Mouse (Mus musculus): ENCODE data around the gene Comt. TPM values are rescaled to one million over a fixed set of nuclear protein-coding genes. Genes with fewer than 3 reads are reported as not detected.

Gene Comt
- polyA plus RNA-seq, 1 experiment from 2014 or later, result 53.9 TPM

DNA sequence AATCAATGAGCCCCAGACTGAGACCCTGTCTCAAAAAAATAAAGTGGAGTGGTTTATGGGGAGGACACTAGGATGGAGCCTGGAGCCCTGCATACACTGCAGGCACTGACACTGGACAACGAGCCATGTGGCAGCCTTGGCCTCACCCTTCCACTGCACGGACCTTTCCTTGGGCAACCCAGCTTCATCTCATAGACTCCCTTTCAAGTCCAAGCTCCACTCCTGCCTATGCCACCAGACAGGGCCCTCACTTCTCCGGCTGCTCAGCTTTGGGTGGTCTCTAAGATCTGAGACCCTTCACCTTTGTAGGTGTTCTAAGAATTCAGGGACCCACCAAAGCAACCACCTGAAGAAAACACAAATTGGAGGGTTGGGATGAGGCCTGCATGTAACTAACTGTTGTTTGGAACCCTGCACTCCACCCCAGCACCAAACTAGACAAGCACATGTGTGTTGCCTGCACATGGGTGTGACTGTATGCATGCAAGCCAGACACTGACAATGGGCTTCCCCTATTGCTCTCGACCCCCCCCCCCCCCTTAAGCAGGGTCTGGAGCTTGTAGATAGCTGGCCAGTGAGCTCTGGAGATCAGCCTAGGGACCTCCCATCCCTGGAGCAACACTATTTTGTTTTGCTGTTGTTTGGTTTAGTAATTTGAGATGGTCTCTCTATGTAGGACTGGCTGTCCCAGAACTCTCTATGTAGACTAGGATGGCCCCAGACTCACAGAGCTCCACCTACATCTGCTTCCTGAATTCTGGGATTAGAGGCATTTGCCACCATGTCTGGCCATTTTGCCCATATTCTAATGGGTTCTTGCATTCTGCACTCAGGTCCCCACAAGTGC lies 7.7 kb downstream of the Comt start:
- no peak for ATAC-seq (ENCODE audit: low FRiP score)

DNA sequence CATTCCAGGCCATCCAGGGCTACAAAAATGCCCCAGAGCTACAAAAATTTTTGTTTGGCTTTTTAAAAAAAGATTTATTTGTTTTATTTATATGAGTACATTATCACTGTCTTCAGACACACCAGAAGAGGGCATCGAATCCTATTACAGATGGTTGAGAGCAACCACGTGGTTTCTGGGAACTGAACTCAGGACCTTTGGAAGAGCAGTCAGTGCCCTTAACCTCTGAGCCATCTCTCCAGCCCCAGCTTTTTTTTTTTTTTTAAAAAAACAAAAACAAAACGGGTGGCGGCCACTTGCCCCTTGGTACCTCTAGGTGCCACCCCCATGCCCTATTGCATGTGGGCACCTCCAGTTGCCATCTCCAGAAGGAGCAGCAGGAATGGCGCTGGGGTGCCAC lies 9.2 kb downstream of the Comt start:
- no peak for DNase-seq (ENCODE audit: low spot score)
- WGBS, result 92% methylated on average over 5 of the region's 5 CpGs

More for the DNA sequence above, 7.7 kb downstream of the Comt start:
- Histone ChIP-seq H3K27me3 (ENCODE audit: control insufficient read depth, insufficient read depth, low read length) (no peaks in the 10 kb centered on the region), H3K9me3 (ENCODE audit: control insufficient read depth, low read length) (no peaks in the 10 kb centered on the region), H3K4me1 (replicated peaks; ENCODE audit: control insufficient read depth, insufficient read depth, low read length) (no peaks in the 10 kb centered on the region), H3K36me3 (ENCODE audit: control insufficient read depth, insufficient read depth, low read length) (peaks cover 2% of the 10 kb centered on the region; the same call in 1 of the 2 replicates), H3K27ac (ENCODE audit: low read depth, low read length) (no peak overlapping the region), H3K4me3 (ENCODE audit: low read depth, low read length) (no peak overlapping the region), H3K9ac (ENCODE audit: low read depth, low read length) (no peak overlapping the region), H3K4me2 (replicated peaks; ENCODE audit: low read depth, low read length) (no peak overlapping the region)
- no peak for DNase-seq (ENCODE audit: low spot score)
- WGBS, result 90% methylated on average over 4 of the region's 4 CpGs

DNA sequence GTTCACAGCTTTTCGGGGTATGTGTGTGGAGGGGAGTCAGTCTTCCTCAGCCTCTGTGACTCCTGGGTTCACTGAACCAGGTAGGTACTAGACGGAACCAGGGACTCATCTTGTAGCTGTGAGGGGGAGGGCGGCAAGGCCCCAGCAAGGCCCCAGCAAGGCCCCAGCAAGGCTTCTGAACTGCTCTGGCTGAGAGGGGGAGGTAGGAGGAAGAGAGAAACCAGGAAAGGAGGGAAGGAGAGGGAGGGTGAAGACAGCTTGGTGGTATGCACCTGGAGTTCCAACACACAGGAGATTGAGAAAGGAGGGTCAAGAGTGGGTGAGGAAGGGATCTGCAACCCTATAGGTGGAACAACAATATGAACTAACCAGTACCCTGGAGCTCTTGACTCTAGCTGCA lies 9.8 kb downstream of the Comt start:
- no peaks in the 10 kb centered on the region for H3K9me3 ChIP-seq (ENCODE audit: control insufficient read depth, low read length)
- no peaks in the 10 kb centered on the region; the same call in 1 of the 2 replicates for H3K36me3 ChIP-seq (ENCODE audit: control insufficient read depth, insufficient read depth, low read length)
- ATAC-seq (ENCODE audit: low FRiP score), result no peak
- DNase-seq (ENCODE audit: low spot score), result no peak
- H3K27ac ChIP-seq (ENCODE audit: low read depth, low read length), result no peak overlapping the region
- no peak overlapping the region for H3K4me2 ChIP-seq (replicated peaks; ENCODE audit: low read depth, low read length)
- H3K4me3 ChIP-seq (ENCODE audit: low read depth, low read length), result no peak overlapping the region
- H3K4me1 ChIP-seq (replicated peaks; ENCODE audit: control insufficient read depth, insufficient read depth, low read length), result no peaks in the 10 kb centered on the region
- no peak overlapping the region for H3K9ac ChIP-seq (ENCODE audit: low read depth, low read length)
- 88% methylated on average over 3 of the region's 3 CpGs for WGBS
- no peaks in the 10 kb centered on the region for H3K27me3 ChIP-seq (ENCODE audit: control insufficient read depth, insufficient read depth, low read length)

More for the DNA sequence above, 9.2 kb downstream of the Comt start:
- no peaks in the 10 kb centered on the region for H3K4me1 ChIP-seq (replicated peaks; ENCODE audit: control insufficient read depth, insufficient read depth, low read length)
- no peak overlapping the region for H3K27ac ChIP-seq (ENCODE audit: low read depth, low read length)
- no peak for ATAC-seq (ENCODE audit: low FRiP score)
- no peaks in the 10 kb centered on the region; the same call in 1 of the 2 replicates for H3K36me3 ChIP-seq (ENCODE audit: control insufficient read depth, insufficient read depth, low read length)
- H3K27me3 ChIP-seq (ENCODE audit: control insufficient read depth, insufficient read depth, low read length), result no peaks in the 10 kb centered on the region
- no peak overlapping the region for H3K4me3 ChIP-seq (ENCODE audit: low read depth, low read length)
- H3K4me2 ChIP-seq (replicated peaks; ENCODE audit: low read depth, low read length), result no peak overlapping the region
- no peaks in the 10 kb centered on the region for H3K9me3 ChIP-seq (ENCODE audit: control insufficient read depth, low read length)
- no peak overlapping the region for H3K9ac ChIP-seq (ENCODE audit: low read depth, low read length)

DNA sequence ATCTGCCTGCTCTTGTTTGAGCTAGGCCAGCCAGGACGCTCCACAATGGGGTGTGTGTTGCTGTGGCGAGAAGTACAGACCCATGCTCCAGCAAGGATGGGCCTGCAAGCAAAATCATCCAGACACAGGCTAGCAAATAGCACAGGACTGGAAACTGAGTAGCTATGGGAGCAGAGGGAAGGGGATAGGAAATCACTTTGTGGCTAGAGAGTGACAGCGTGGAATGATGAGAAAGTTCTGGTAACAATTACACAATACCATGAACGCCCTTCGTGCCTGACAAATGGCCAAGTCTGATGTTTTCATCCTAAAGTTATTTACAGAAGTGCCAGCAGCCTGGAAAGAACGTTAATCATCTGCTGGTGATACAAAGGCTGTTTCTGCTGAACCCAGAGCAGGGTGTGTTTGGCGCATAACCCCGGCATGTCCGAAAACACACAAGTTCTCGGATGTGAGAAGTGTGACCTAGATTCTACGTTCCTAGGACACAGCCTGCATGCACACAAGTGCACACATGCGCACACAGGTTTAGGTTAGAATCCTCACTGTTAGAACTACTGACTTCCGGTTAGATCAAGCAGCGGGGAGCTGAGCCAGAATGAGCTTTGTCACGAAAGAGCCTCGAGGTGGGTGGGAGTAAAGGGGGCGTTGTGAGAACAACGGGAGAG lies 10.4 kb downstream of the Comt start:
- H3K36me3 ChIP-seq (ENCODE audit: control insufficient read depth, insufficient read depth, low read length), result no peaks in the 10 kb centered on the region; the same call in 1 of the 2 replicates
- no peaks in the 10 kb centered on the region for H3K27me3 ChIP-seq (ENCODE audit: control insufficient read depth, insufficient read depth, low read length)
- no peak overlapping the region for H3K9ac ChIP-seq (ENCODE audit: low read depth, low read length)
- no peak overlapping the region for H3K27ac ChIP-seq (ENCODE audit: low read depth, low read length)
- 67% methylated on average over 18 of the region's 18 CpGs for WGBS
- H3K4me2 ChIP-seq (replicated peaks; ENCODE audit: low read depth, low read length), result no peak overlapping the region
- no peaks in the 10 kb centered on the region for H3K4me1 ChIP-seq (replicated peaks; ENCODE audit: control insufficient read depth, insufficient read depth, low read length)
- H3K9me3 ChIP-seq (ENCODE audit: control insufficient read depth, low read length), result no peaks in the 10 kb centered on the region
- DNase-seq (ENCODE audit: low spot score), result no peak
- no peak overlapping the region for H3K4me3 ChIP-seq (ENCODE audit: low read depth, low read length)
- ATAC-seq (ENCODE audit: low FRiP score), result no peak

DNA sequence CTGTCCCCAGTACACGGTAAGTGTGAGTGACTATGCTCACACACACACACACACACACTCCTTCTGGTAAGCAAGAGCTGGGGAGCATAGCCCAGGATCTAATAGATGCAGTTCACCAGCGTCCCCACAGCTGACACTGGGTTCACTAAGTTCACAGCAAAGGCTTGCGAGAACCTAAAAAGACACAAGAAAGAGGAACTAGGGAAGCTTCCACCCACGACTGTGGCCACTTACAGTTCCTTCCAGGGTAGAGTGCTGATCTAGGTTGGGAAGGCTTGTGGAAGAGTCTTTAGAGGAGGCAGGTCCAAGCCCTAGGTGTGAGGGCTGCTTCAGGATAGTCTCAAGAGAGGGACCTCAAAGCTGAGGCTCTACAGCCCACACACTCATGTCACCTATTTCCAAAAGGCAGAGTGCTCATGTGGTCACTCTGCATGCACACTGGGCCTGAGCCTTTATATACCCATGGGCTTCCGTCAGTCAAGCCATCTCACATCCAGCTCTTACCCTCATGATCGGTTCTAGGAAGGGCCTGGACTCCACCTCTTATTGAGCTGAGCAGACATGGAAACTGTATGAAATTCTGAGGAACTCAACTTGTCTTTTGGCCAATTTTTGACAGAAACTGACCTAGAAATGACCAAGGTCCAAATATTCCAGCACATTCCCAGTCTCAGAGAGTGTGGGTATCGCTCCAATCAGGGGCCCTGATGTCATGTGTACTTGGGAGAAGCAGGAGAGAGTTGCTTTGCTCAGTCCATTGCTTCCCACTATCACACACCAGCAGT lies 13.4 kb downstream of the Comt start:
- Histone ChIP-seq H3K27me3 (ENCODE audit: control insufficient read depth, insufficient read depth, low read length) (no peaks in the 10 kb centered on the region), H3K4me3 (ENCODE audit: low read depth, low read length) (no peak overlapping the region), H3K27ac (ENCODE audit: low read depth, low read length) (no peak overlapping the region), H3K9ac (ENCODE audit: low read depth, low read length) (no peak overlapping the region), H3K4me2 (replicated peaks; ENCODE audit: low read depth, low read length) (no peak overlapping the region), H3K9me3 (ENCODE audit: control insufficient read depth, low read length) (no peaks in the 10 kb centered on the region), H3K4me1 (replicated peaks; ENCODE audit: control insufficient read depth, insufficient read depth, low read length) (no peaks in the 10 kb centered on the region; the same call in 1 of the 2 replicates), H3K36me3 (ENCODE audit: control insufficient read depth, insufficient read depth, low read length) (no peaks in the 10 kb centered on the region; the same call in 1 of the 2 replicates)
- WGBS, result 88% methylated on average over 7 of the region's 7 CpGs
- ATAC-seq (ENCODE audit: low FRiP score), result no peak
- DNase-seq (ENCODE audit: low spot score), result no peak

DNA sequence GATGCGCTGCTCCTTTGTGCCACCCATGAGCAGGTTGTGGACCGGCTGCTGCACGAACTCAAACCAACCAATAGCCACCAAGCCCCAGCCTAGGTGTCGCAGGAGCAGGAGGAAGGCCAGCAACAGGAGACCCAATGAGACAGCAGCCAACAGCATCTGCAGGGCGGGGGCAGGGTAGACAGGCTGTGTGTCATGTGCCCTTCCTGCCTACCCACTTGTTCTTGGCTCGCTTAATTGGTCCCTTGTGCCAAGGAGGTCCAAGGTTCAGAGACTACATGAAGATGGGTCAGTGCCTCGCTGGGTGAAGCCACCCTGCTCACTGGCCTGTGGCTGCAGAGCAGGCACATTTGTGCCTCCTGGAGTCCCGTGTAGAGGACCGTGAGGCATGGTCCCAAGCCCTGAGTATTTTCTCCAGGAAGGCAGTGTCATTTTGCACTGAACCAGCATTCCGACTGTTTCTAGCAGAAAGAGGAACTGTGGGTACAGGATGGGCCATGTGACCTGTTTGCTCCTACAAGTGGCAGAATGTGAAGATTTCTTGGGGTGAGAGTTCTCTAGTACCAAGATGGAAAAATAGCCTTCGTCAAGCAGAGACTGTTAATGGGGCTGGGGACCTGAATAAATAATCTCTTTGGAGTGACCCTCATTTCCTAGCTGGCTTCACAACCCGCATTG lies 14.7 kb downstream of the Comt start:
- no peaks in the 10 kb centered on the region for H3K9me3 ChIP-seq (ENCODE audit: control insufficient read depth, low read length)
- ATAC-seq (ENCODE audit: low FRiP score), result no peak
- no peak for DNase-seq (ENCODE audit: low spot score)
- H3K36me3 ChIP-seq (ENCODE audit: control insufficient read depth, insufficient read depth, low read length), result no peaks in the 10 kb centered on the region
- 84% methylated on average over 12 of the region's 12 CpGs for WGBS
- H3K27ac ChIP-seq (ENCODE audit: low read depth, low read length), result no peak overlapping the region
- no peaks in the 10 kb centered on the region for H3K27me3 ChIP-seq (ENCODE audit: control insufficient read depth, insufficient read depth, low read length)
- H3K9ac ChIP-seq (ENCODE audit: low read depth, low read length), result no peak overlapping the region
- H3K4me2 ChIP-seq (replicated peaks; ENCODE audit: low read depth, low read length), result no peak overlapping the region
- H3K4me3 ChIP-seq (ENCODE audit: low read depth, low read length), result no peak overlapping the region
- H3K4me1 ChIP-seq (replicated peaks; ENCODE audit: control insufficient read depth, insufficient read depth, low read length), result no peaks in the 10 kb centered on the region; the same call in 1 of the 2 replicates

DNA sequence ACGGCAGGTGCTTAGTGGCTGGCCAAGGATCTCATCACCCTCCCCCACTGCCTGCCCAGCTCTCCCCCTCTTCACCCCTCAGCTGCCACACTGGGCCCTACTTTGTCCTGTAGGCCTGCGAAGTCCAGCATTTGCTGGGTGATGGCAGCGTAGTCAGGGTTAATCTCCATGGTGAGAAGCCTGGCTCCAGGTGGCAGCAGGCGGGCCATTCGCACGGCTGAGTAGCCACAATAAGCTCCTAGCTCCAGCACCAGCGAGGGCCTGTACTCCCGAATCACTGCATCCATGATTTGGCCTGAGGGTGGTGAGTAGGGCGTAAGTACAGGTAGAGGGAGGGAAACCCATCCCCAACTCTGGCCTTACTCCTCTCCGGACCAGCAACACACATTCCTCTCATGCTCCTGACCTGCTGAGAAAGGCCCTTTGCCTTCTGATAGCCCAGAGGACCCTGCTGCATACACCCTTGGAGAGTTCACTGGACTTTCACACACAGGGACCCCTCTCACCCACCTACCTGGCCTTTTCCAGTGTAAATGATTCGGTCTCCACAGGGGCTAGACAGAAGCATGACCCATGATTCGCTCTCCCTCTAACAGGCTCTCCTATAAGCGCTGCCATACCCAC lies 15.5 kb downstream of the Comt start:
- DNase-seq (ENCODE audit: low spot score), result no peak
- H3K9ac ChIP-seq (ENCODE audit: low read depth, low read length), result no peak overlapping the region
- no peak overlapping the region for H3K4me2 ChIP-seq (replicated peaks; ENCODE audit: low read depth, low read length)
- WGBS, result 73% methylated on average over 13 of the region's 13 CpGs
- H3K4me1 ChIP-seq (replicated peaks; ENCODE audit: control insufficient read depth, insufficient read depth, low read length), result no peaks in the 10 kb centered on the region; the same call in 1 of the 2 replicates
- H3K27ac ChIP-seq (ENCODE audit: low read depth, low read length), result 0 out of 2 replicates have a peak overlapping the region, but pooled peaks have one; percentile 3
- peak; percentile 8; the same call in 1 of the 2 replicates for ATAC-seq (ENCODE audit: low FRiP score)
- H3K9me3 ChIP-seq (ENCODE audit: control insufficient read depth, low read length), result no peaks in the 10 kb centered on the region
- no peaks in the 10 kb centered on the region for H3K36me3 ChIP-seq (ENCODE audit: control insufficient read depth, insufficient read depth, low read length)
- no peaks in the 10 kb centered on the region for H3K27me3 ChIP-seq (ENCODE audit: control insufficient read depth, insufficient read depth, low read length)
- no peak overlapping the region for H3K4me3 ChIP-seq (ENCODE audit: low read depth, low read length)

DNA sequence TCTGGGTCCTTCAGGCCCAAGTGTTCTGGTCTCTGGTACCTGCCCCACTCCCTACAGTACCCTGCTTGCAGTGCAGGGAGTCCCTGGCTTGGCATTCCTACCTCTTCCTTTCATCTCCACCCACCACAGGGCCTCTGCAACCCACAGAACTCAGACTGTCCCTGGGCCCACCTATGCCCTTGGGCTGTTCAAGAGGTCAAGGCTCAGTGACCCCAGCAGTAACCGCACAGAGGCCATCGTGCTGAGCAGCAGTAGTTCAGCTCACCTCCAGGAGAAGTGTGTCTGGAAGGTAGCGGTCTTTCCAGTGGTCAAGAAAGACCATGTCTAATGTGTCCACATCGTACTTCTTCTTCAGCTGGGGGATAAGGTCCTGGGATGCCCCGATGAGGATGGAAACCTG lies 16.2 kb downstream of the Comt start:
- Histone ChIP-seq H3K9me3 (ENCODE audit: control insufficient read depth, low read length) (no peaks in the 10 kb centered on the region), H3K4me3 (ENCODE audit: low read depth, low read length) (no peak overlapping the region), H3K9ac (ENCODE audit: low read depth, low read length) (no peak overlapping the region), H3K4me1 (replicated peaks; ENCODE audit: control insufficient read depth, insufficient read depth, low read length) (no peaks in the 10 kb centered on the region; the same call in 1 of the 2 replicates), H3K27me3 (ENCODE audit: control insufficient read depth, insufficient read depth, low read length) (no peaks in the 10 kb centered on the region), H3K36me3 (ENCODE audit: control insufficient read depth, insufficient read depth, low read length) (peaks cover 1% of the 10 kb centered on the region; the same call in 1 of the 2 replicates), H3K4me2 (replicated peaks; ENCODE audit: low read depth, low read length) (no peak overlapping the region), H3K27ac (ENCODE audit: low read depth, low read length) (no peak overlapping the region)
- 85% methylated on average over 5 of the region's 5 CpGs for WGBS
- ATAC-seq (ENCODE audit: low FRiP score) (no peak), DNase-seq (ENCODE audit: low spot score) (no peak)
